Mouse (Mus musculus): ENCODE data around the gene Rgs12.

Rgs12 gene

GRCm38 (mm10) chr5:34981734-34982133 lies 32.5 kb downstream of the Rgs12 start:
- no peak for DNase-seq (ENCODE audit: low spot score in 2 of 2)

GRCm38 (mm10) chr5:34984933-34985332 lies 35.7 kb downstream of the Rgs12 start:
- DNase-seq (ENCODE audit: low spot score in 2 of 2) = no peak

- DNase-seq (ENCODE audit: low spot score in 2 of 2) = peak; percentile 70 to 82
Observed at GRCm38 (mm10) chr5:34985867-34986266, 36.6 kb downstream of the Rgs12 start.

GRCm38 (mm10) chr5:34987396-34987795 lies 38.2 kb downstream of the Rgs12 start:
- no peak for DNase-seq (ENCODE audit: low spot score in 2 of 2)

GRCm38 (mm10) chr5:34988690-34989089 lies 39.4 kb downstream of the Rgs12 start:
- no peak for DNase-seq (ENCODE audit: low spot score in 2 of 2)

- DNase-seq (ENCODE audit: low spot score in 2 of 2) = peak; percentile 70 to 81
Observed at GRCm38 (mm10) chr5:34989321-34989772, 40.1 kb downstream of the Rgs12 start.

- DNase-seq (ENCODE audit: low spot score in 2 of 2) = no peak
Observed at GRCm38 (mm10) chr5:34998754-34999153, 49.5 kb downstream of the Rgs12 start.

- no peak for DNase-seq (ENCODE audit: low spot score in 2 of 2)
Observed at GRCm38 (mm10) chr5:34999281-34999680, 50.0 kb downstream of the Rgs12 start.

- no peak for DNase-seq (ENCODE audit: low spot score in 2 of 2)
Observed at GRCm38 (mm10) chr5:35000323-35000722, 51.1 kb downstream of the Rgs12 start.

GRCm38 (mm10) chr5:35001144-35001543 lies 51.9 kb downstream of the Rgs12 start:
- DNase-seq (ENCODE audit: low spot score in 2 of 2) = no peak

GRCm38 (mm10) chr5:35003611-35004162 lies 54.4 kb downstream of the Rgs12 start:
- DNase-seq (ENCODE audit: low spot score in 2 of 2) = no peak

GRCm38 (mm10) chr5:35004769-35005168 lies 55.5 kb downstream of the Rgs12 start:
- DNase-seq (ENCODE audit: low spot score in 2 of 2) = no peak

- no peak for DNase-seq (ENCODE audit: low spot score in 2 of 2)
Observed at GRCm38 (mm10) chr5:35005659-35006058, 56.4 kb downstream of the Rgs12 start.

- no peak for DNase-seq (ENCODE audit: low spot score in 2 of 2)
Observed at GRCm38 (mm10) chr5:35006599-35006998, 57.4 kb downstream of the Rgs12 start.

- no peak for DNase-seq (ENCODE audit: low spot score in 2 of 2)
Observed at GRCm38 (mm10) chr5:35009163-35009562, 59.9 kb downstream of the Rgs12 start.

- no peak for DNase-seq (ENCODE audit: low spot score in 2 of 2)
Observed at GRCm38 (mm10) chr5:35010656-35011055, 61.4 kb downstream of the Rgs12 start.

- no peak for DNase-seq (ENCODE audit: low spot score in 2 of 2)
Observed at GRCm38 (mm10) chr5:35011156-35011923, 62.1 kb downstream of the Rgs12 start.

- DNase-seq (ENCODE audit: low spot score in 2 of 2) = no peak
Observed at GRCm38 (mm10) chr5:35014036-35014435, 64.8 kb downstream of the Rgs12 start.

- peak; percentile 71 to 83 for DNase-seq (ENCODE audit: low spot score in 2 of 2)
Observed at GRCm38 (mm10) chr5:35019673-35020300, 70.5 kb downstream of the Rgs12 start.

GRCm38 (mm10) chr5:35020410-35021241 lies 71.4 kb downstream of the Rgs12 start:
- no peak for DNase-seq (ENCODE audit: low spot score in 2 of 2)

- peak in 1 of 2 experiments; percentile 64 for DNase-seq (ENCODE audit: low spot score in 2 of 2)
Observed at GRCm38 (mm10) chr5:35024975-35025374, 75.7 kb downstream of the Rgs12 start.

GRCm38 (mm10) chr5:35029303-35029702 lies 80.1 kb downstream of the Rgs12 start:
- DNase-seq (ENCODE audit: low spot score in 2 of 2) = no peak
